Mouse (Mus musculus) megakaryocyte, embryonic 14.5 days (primary cell): Measurements from ENCODE around the gene Aars.

Source experiments
- FLI1 ChIP-seq: IDR thresholded peaks from 2 replicates; pipeline ENCODE4 v1.6.1; 2012; ENCODE audit warnings: low read length, inconsistent platforms, mixed read lengths
- GATA1 ChIP-seq: IDR thresholded peaks from 3 replicates; pipeline ENCODE4 v1.6.1; 2012; ENCODE audit warnings: mixed read lengths, low read length, inconsistent platforms, borderline replicate concordance

- no peak for TF ChIP-seq GATA1
- no peak for TF ChIP-seq FLI1
These were observed 15.8 kb downstream of the Aars start for GRCm38 (mm10) chr8:111048694-111049093.
